Mouse (Mus musculus): ENCODE results near the gene Nfic. TPM values are rescaled to one million over a fixed set of nuclear protein-coding genes. Genes with fewer than 3 reads are reported as not detected.

Gene Nfic
- 8.7 and 11.7 TPM in 2 replicates for polyA plus RNA-seq (2016; fragmentation: Nextera tagmentation; extraction: Ambion mirVana)

GRCm38 (mm10) chr10:81455181-81455895, at the start of gene Nfic:
Nfic (minus strand) TSS chr10:81455635.
- H3K4me1 ChIP-seq, result peaks cover 9% of the 10 kb centered on the region; the same call in 1 of the 2 replicates
- 59% methylated on average over 28 of the region's 28 CpGs for WGBS
- H3K4me3 ChIP-seq, result no peak within 1 kb of the TSS
- no peaks in the 10 kb centered on the region for H3K9me3 ChIP-seq (replicated peaks)
- H3K27me3 ChIP-seq (ENCODE audit: low read depth, poor library complexity, severe bottlenecking), result peaks cover 100% of the 10 kb centered on the region
- H3K27ac ChIP-seq (replicated peaks), result no peak within 1 kb of the TSS
- no peaks in the 10 kb centered on the region for H3K36me3 ChIP-seq
- no peak for DNase-seq (ENCODE audit: low spot score)

- 0 out of 2 replicates have a peak overlapping the region, but pooled peaks have one; percentile 38 for H3K27ac ChIP-seq (replicated peaks)
- H3K27me3 ChIP-seq (ENCODE audit: low read depth, poor library complexity, severe bottlenecking), result peaks cover 14% of the 10 kb centered on the region
- peak; percentile 87 for DNase-seq (ENCODE audit: low spot score)
- H3K9me3 ChIP-seq (replicated peaks), result no peaks in the 10 kb centered on the region
- H3K4me3 ChIP-seq, result peak overlapping the region; percentile 51
- no peaks in the 10 kb centered on the region for H3K36me3 ChIP-seq
- 9% methylated on average over 36 of the region's 36 CpGs for WGBS
- H3K4me1 ChIP-seq, result peaks cover 24% of the 10 kb centered on the region
These were observed 47.2 kb upstream of the Nfic start for GRCm38 (mm10) chr10:81502658-81503057.

- Histone ChIP-seq H3K4me1 (peaks cover 32% of the 10 kb centered on the region), H3K9me3 (replicated peaks) (no peaks in the 10 kb centered on the region), H3K4me3 (no peak overlapping the region), H3K36me3 (no peaks in the 10 kb centered on the region), H3K27ac (replicated peaks) (no peak overlapping the region), H3K27me3 (ENCODE audit: low read depth, poor library complexity, severe bottlenecking) (peaks cover 14% of the 10 kb centered on the region)
- no peak for DNase-seq (ENCODE audit: low spot score)
- 91% methylated on average over 5 of the region's 5 CpGs for WGBS
These were observed 46.4 kb upstream of the Nfic start for GRCm38 (mm10) chr10:81501863-81502262.

GRCm38 (mm10) chr10:81500032-81500431, 44.6 kb upstream of the Nfic start, which contains the start of gene S1pr4:
S1pr4 (minus strand) TSS chr10:81500132.
- Histone ChIP-seq H3K4me1 (peaks cover 39% of the 10 kb centered on the region), H3K36me3 (no peaks in the 10 kb centered on the region), H3K4me3 (no peak within 1 kb of the TSS), H3K27me3 (ENCODE audit: low read depth, poor library complexity, severe bottlenecking) (peaks cover 14% of the 10 kb centered on the region), H3K27ac (replicated peaks) (peak within 1 kb of the TSS; percentile 39), H3K9me3 (replicated peaks) (no peaks in the 10 kb centered on the region)
- WGBS, result 90% methylated on average over 3 of the region's 3 CpGs
- DNase-seq (ENCODE audit: low spot score), result no peak

GRCm38 (mm10) chr10:81499250-81499901, 43.9 kb upstream of the Nfic start:
- Histone ChIP-seq H3K27me3 (ENCODE audit: low read depth, poor library complexity, severe bottlenecking) (peaks cover 14% of the 10 kb centered on the region), H3K4me3 (no peak overlapping the region), H3K27ac (replicated peaks) (peak overlapping the region; percentile 39), H3K9me3 (replicated peaks) (no peaks in the 10 kb centered on the region), H3K4me1 (peaks cover 44% of the 10 kb centered on the region), H3K36me3 (no peaks in the 10 kb centered on the region)
- WGBS, result 80% methylated on average over 23 of the region's 23 CpGs
- no peak for DNase-seq (ENCODE audit: low spot score)

- peaks cover 6% of the 10 kb centered on the region for H3K36me3 ChIP-seq
- peaks cover 9% of the 10 kb centered on the region for H3K27me3 ChIP-seq (ENCODE audit: low read depth, poor library complexity, severe bottlenecking)
- peaks cover 49% of the 10 kb centered on the region for H3K4me1 ChIP-seq
- H3K4me3 ChIP-seq, result no peak overlapping the region
- no peak for DNase-seq (ENCODE audit: low spot score)
- WGBS, result 89% methylated on average over 38 of the region's 38 CpGs
- H3K27ac ChIP-seq (replicated peaks), result peak overlapping the region; percentile 39
- H3K9me3 ChIP-seq (replicated peaks), result no peaks in the 10 kb centered on the region
These were observed 43.1 kb upstream of the Nfic start for GRCm38 (mm10) chr10:81498316-81499249.

- peaks cover 47% of the 10 kb centered on the region for H3K4me1 ChIP-seq
- no peaks in the 10 kb centered on the region for H3K27me3 ChIP-seq (ENCODE audit: low read depth, poor library complexity, severe bottlenecking)
- peak overlapping the region; percentile 90 for H3K27ac ChIP-seq (replicated peaks)
- 89% methylated on average over 17 of the region's 17 CpGs for WGBS
- H3K9me3 ChIP-seq (replicated peaks), result no peaks in the 10 kb centered on the region
- peak overlapping the region; percentile 65; the same call in 1 of the 2 replicates for H3K4me3 ChIP-seq
- DNase-seq (ENCODE audit: low spot score), result no peak
- H3K36me3 ChIP-seq, result peaks cover 16% of the 10 kb centered on the region
These were observed 42.2 kb upstream of the Nfic start for GRCm38 (mm10) chr10:81497401-81498270.

GRCm38 (mm10) chr10:81496969-81497368, 41.5 kb upstream of the Nfic start:
- Histone ChIP-seq H3K9me3 (replicated peaks) (no peaks in the 10 kb centered on the region), H3K4me1 (peaks cover 45% of the 10 kb centered on the region), H3K4me3 (peak overlapping the region; percentile 65), H3K27me3 (ENCODE audit: low read depth, poor library complexity, severe bottlenecking) (no peaks in the 10 kb centered on the region), H3K27ac (replicated peaks) (peak overlapping the region; percentile 90), H3K36me3 (peaks cover 23% of the 10 kb centered on the region)
- 38% methylated on average over 4 of the region's 4 CpGs for WGBS
- no peak for DNase-seq (ENCODE audit: low spot score)

- under 1% methylated on average over 45 of the region's 45 CpGs for WGBS
- peak; percentile 98 for DNase-seq (ENCODE audit: low spot score)
- Histone ChIP-seq H3K4me1 (peaks cover 45% of the 10 kb centered on the region), H3K36me3 (peaks cover 28% of the 10 kb centered on the region), H3K9me3 (replicated peaks) (no peaks in the 10 kb centered on the region), H3K27ac (replicated peaks) (peak within 1 kb of the TSS; percentile 90), H3K27me3 (ENCODE audit: low read depth, poor library complexity, severe bottlenecking) (no peaks in the 10 kb centered on the region), H3K4me3 (peak within 1 kb of the TSS; percentile 65)
These were observed 40.9 kb upstream of the Nfic start, which contains the start of gene Ncln for GRCm38 (mm10) chr10:81496264-81496901. Ncln (minus strand) TSS chr10:81496392.

- no peak for DNase-seq (ENCODE audit: low spot score)
- WGBS, result 2% methylated on average over 41 of the region's 41 CpGs
- H3K27ac ChIP-seq (replicated peaks), result peak overlapping the region; percentile 90
These were observed 40.3 kb upstream of the Nfic start for GRCm38 (mm10) chr10:81495616-81496263.

GRCm38 (mm10) chr10:81495151-81495550, 39.7 kb upstream of the Nfic start:
- H3K4me3 ChIP-seq, result peak overlapping the region; percentile 65
- DNase-seq (ENCODE audit: low spot score), result no peak
- H3K27ac ChIP-seq (replicated peaks), result peak overlapping the region; percentile 90
- H3K9me3 ChIP-seq (replicated peaks), result no peaks in the 10 kb centered on the region
- no peaks in the 10 kb centered on the region for H3K27me3 ChIP-seq (ENCODE audit: low read depth, poor library complexity, severe bottlenecking)
- peaks cover 45% of the 10 kb centered on the region for H3K4me1 ChIP-seq
- WGBS, result 81% methylated on average over 6 of the region's 6 CpGs
- peaks cover 41% of the 10 kb centered on the region for H3K36me3 ChIP-seq

More at GRCm38 (mm10) chr10:81495616-81496263, 40.3 kb upstream of the Nfic start:
- peak overlapping the region; percentile 65 for H3K4me3 ChIP-seq
- no peaks in the 10 kb centered on the region for H3K9me3 ChIP-seq (replicated peaks)
- no peaks in the 10 kb centered on the region for H3K27me3 ChIP-seq (ENCODE audit: low read depth, poor library complexity, severe bottlenecking)
- H3K4me1 ChIP-seq, result peaks cover 45% of the 10 kb centered on the region
- peaks cover 35% of the 10 kb centered on the region for H3K36me3 ChIP-seq
